Mouse (Mus musculus) intestine, embryonic 15.5 days (tissue): ENCODE results near the gene Ptbp2. TPM values are rescaled to one million over a fixed set of nuclear protein-coding genes. Genes with fewer than 3 reads are reported as not detected.
A peak's percentile ranks its signal among the peaks of the same experiment; 100 is the strongest.

ENCODE experiments used
- ATAC-seq: fragments of 200-750 bp; cut with Nextera tagmentation; 2 replicates; pipeline ENCODE4 v1.8.0; 2017; ENCODE audit warnings: moderate TSS enrichment, moderate library complexity
- H3K27ac ChIP-seq: fragments of 300-500 bp; sonication (generic); 2 replicates; pipeline ENCODE4 v1.5.1; 2015; ENCODE audit warnings: mild to moderate bottlenecking, inconsistent platforms
- H3K27me3 ChIP-seq: fragments of 300-500 bp; sonication (generic); replicated peaks from 2 replicates; pipeline ENCODE4 v1.6.1; 2015; ENCODE audit warnings: inconsistent platforms
- H3K36me3 ChIP-seq: fragments of 300-500 bp; sonication (generic); 2 replicates; pipeline ENCODE4 v1.6.1; 2015; ENCODE audit warnings: inconsistent platforms
- H3K4me1 ChIP-seq: fragments of 300-500 bp; sonication (generic); replicated peaks from 2 replicates; pipeline ENCODE4 v1.6.1; 2015; ENCODE audit warnings: inconsistent platforms
- H3K4me2 ChIP-seq: fragments of 300-500 bp; sonication (generic); replicated peaks from 2 replicates; pipeline ENCODE4 v1.6.1; 2015; ENCODE audit warnings: mild to moderate bottlenecking, inconsistent platforms
- H3K4me3 ChIP-seq: fragments of 300-500 bp; sonication (generic); replicated peaks from 2 replicates; pipeline ENCODE4 v1.5.1; 2015; ENCODE audit warnings: inconsistent platforms
- H3K9ac ChIP-seq: fragments of 300-500 bp; sonication (generic); 2 replicates; pipeline ENCODE4 v1.6.1; 2015; ENCODE audit warnings: inconsistent platforms
- H3K9me3 ChIP-seq: fragments of 300-500 bp; sonication (generic); 2 replicates; pipeline ENCODE4 v1.6.1; 2016; ENCODE audit warnings: inconsistent platforms
- WGBS: fragments of 180-500 bp; shearing (Covaris S2); methylation state at CpG from one replicate; pipeline ENCODE4 v1.1.7; 2015; 5-methylcytosine and 5-hydroxymethylcytosine counted together
- polyA plus RNA-seq: library from polyadenylated mRNA; unstranded; fragments of >200 nt; fragmentation: Nextera tagmentation; extraction: Ambion mirVana; gene quantifications from 2 replicates; pipeline ENCODE4 v1.2.1, GENCODE M21; 2015

Gene Ptbp2
- polyA plus RNA-seq = 40.3 and 49.5 TPM in 2 replicates

GRCm38 (mm10) chr3:119784366-119784765 is at the start of gene Ptbp2:
Gene Ptbp2 (minus strand): TSS chr3:119784466.
- ATAC-seq = no peak
- H3K36me3 ChIP-seq = no peaks in the 10 kb centered on the region
- WGBS = 93% methylated on average over 4 of the region's 4 CpGs
- H3K4me2 ChIP-seq = peak within 1 kb of the TSS; percentile 66
- H3K9me3 ChIP-seq = no peaks in the 10 kb centered on the region
- H3K4me1 ChIP-seq = 0 out of 2 replicates have a peak, but pooled peaks cover 3% of the 10 kb centered on the region
- no peaks in the 10 kb centered on the region for H3K27me3 ChIP-seq
- H3K27ac ChIP-seq = peak within 1 kb of the TSS; percentile 96
- peak within 1 kb of the TSS; percentile 85 for H3K4me3 ChIP-seq
- peak within 1 kb of the TSS; percentile 93 for H3K9ac ChIP-seq

GRCm38 (mm10) chr3:119814678-119815077 is 30.4 kb upstream of the Ptbp2 start:
- ATAC-seq = no peak
- Histone ChIP-seq H3K36me3 (no peaks in the 10 kb centered on the region), H3K4me3 (no peak overlapping the region), H3K9me3 (no peaks in the 10 kb centered on the region), H3K27ac (no peak overlapping the region), H3K9ac (no peak overlapping the region), H3K4me2 (no peak overlapping the region), H3K4me1 (no peaks in the 10 kb centered on the region), H3K27me3 (no peaks in the 10 kb centered on the region)
- WGBS = 80% methylated on average over 1 of the region's 1 CpGs

- Histone ChIP-seq H3K27me3 (no peaks in the 10 kb centered on the region), H3K4me3 (no peak overlapping the region), H3K4me1 (no peaks in the 10 kb centered on the region), H3K4me2 (no peak overlapping the region), H3K9ac (no peak overlapping the region), H3K27ac (no peak overlapping the region), H3K36me3 (no peaks in the 10 kb centered on the region), H3K9me3 (no peaks in the 10 kb centered on the region)
- ATAC-seq = no peak
- WGBS = 75% methylated on average over 7 of the region's 7 CpGs
These were observed 21.9 kb upstream of the Ptbp2 start for GRCm38 (mm10) chr3:119806123-119806522.

GRCm38 (mm10) chr3:119794677-119795365 is 10.6 kb upstream of the Ptbp2 start:
- WGBS = 71% methylated on average over 9 of the region's 9 CpGs
- Histone ChIP-seq H3K27ac (no peak overlapping the region), H3K4me1 (no peaks in the 10 kb centered on the region), H3K36me3 (no peaks in the 10 kb centered on the region), H3K9ac (no peak overlapping the region), H3K9me3 (no peaks in the 10 kb centered on the region), H3K4me2 (no peak overlapping the region), H3K4me3 (no peak overlapping the region), H3K27me3 (no peaks in the 10 kb centered on the region)
- no peak for ATAC-seq

DNA sequence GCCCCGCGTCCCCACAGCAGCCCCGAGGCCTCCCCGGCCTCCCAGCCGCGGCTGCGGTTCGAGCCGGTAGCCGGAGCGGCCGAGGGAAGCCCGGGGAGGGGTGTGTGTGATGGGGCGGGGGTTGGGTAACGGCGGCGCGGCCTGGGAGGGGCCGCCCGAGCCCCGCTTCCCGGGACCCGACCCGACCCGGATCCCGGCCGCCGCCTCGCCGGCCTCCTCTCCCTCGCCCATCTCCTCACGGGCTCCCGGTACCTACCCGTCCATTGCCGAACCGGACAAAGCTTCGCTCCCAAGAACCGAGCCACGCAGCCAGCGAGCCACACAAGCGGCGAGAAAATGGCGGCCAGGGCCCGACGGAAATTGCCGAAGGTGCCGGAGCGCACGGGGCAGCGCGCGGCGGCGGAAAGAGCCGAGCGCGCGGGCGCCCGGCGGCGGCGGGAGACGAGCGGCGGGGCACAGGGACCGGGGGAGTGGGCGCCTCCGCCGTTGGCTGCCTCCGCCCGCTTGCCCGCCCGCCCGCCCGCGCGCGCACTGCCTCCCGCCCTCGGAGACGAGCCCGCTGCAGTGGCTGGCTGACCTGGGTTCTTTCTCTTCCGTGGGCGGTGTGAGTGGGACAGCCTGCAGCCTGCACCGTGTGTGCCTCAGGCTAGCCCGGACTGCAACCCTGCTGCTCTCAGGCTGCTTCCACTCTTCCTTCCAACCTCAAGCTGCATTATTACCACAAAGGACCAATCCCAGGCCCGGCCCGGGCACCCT is 1.1 kb downstream of the Ptbp2 start:
- H3K4me2 ChIP-seq = peak overlapping the region; percentile 66
- 0 out of 2 replicates have a peak, but pooled peaks cover 3% of the 10 kb centered on the region for H3K4me1 ChIP-seq
- no peaks in the 10 kb centered on the region for H3K27me3 ChIP-seq
- no peaks in the 10 kb centered on the region for H3K36me3 ChIP-seq
- peak; percentile 95 for ATAC-seq
- under 1% methylated on average over 75 of the region's 89 CpGs for WGBS
- peak overlapping the region; percentile 96 for H3K27ac ChIP-seq
- peak overlapping the region; percentile 93 for H3K9ac ChIP-seq
- peak overlapping the region; percentile 85 for H3K4me3 ChIP-seq
- no peaks in the 10 kb centered on the region for H3K9me3 ChIP-seq

DNA sequence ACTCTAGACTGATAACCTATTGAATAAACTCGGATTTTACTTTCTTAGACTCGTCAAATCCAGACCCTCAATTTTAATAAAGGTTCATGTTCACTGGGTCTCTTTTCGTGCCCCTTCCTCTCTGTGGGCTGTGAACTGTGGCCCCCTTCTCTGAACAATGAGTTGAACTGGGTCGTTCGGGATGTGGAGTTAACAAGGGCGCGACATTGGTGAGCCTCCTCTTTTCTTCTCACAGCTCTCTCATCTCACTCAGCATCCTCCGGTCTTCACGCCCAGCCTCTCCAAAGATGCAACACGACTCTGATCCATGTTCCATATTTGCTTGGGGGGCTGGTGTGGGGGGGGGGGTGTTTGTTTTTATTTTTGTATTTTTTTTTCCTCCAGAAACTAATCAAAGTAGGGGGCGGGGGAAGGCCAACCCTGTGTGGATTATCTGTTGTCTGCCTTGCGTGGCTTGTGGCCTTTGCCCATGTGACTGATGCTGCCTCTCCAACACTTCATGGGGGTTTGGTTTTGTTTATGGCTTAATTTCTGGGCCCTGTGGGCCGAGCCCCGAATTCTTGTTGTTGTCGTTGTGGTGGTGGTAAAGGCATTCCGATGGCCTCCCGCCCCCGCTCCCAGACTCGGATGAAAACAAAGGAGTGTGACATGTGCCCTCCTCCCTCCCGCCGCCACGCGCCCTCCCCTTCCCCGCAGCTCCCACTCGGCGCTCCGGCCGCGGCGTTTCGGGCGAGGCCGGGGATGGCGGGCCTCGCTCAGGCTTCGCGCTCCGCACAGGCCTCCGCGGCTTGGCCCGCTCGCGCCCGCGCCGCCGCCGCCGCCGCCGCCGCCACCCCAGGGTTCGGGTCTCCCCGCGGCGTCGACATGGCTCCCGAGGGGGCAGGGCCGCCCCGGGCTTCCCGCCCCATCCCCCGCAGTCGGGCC is 2.0 kb downstream of the Ptbp2 start:
- Histone ChIP-seq H3K9me3 (no peaks in the 10 kb centered on the region), H3K27me3 (no peaks in the 10 kb centered on the region), H3K4me2 (peak overlapping the region; percentile 66), H3K36me3 (no peaks in the 10 kb centered on the region), H3K4me3 (peak overlapping the region; percentile 85), H3K4me1 (0 out of 2 replicates have a peak, but pooled peaks cover 3% of the 10 kb centered on the region), H3K9ac (peak overlapping the region; percentile 93), H3K27ac (peak overlapping the region; percentile 96)
- peak; percentile 36 for ATAC-seq
- WGBS = under 1% methylated on average over 49 of the region's 63 CpGs

GRCm38 (mm10) chr3:119780876-119781275 is 3.4 kb downstream of the Ptbp2 start:
- Histone ChIP-seq H3K4me1 (0 out of 2 replicates have a peak, but pooled peaks cover 3% of the 10 kb centered on the region), H3K27ac (no peak overlapping the region), H3K27me3 (no peaks in the 10 kb centered on the region), H3K36me3 (peaks cover 2% of the 10 kb centered on the region; the same call in 1 of the 2 replicates), H3K9ac (no peak overlapping the region), H3K4me2 (peak overlapping the region; percentile 47), H3K9me3 (no peaks in the 10 kb centered on the region), H3K4me3 (no peak overlapping the region; the same call in 1 of the 2 replicates)
- no peak for ATAC-seq

DNA sequence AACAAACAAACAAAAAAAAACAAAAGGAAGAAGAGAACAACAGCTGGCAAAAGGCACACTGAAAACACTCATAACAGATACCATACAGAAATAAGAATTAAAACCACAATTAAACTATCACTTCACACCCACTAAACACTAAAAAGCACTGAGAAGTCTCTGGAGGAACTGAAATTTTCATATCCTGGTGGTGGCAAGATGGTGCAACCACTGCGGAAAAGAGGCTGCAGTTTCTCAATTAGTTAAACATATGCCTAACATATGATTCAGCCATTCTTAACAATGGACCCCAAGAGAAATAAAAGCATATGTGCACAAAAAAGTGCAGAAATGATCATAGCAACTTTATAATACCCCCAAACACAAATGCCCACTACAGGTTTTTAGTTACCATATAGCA is 5.0 kb downstream of the Ptbp2 start:
- Histone ChIP-seq H3K9ac (no peak overlapping the region), H3K36me3 (peaks cover 4% of the 10 kb centered on the region; the same call in 1 of the 2 replicates), H3K4me1 (0 out of 2 replicates have a peak, but pooled peaks cover 3% of the 10 kb centered on the region), H3K27ac (no peak overlapping the region), H3K4me3 (no peak overlapping the region), H3K9me3 (no peaks in the 10 kb centered on the region), H3K27me3 (no peaks in the 10 kb centered on the region), H3K4me2 (no peak overlapping the region)
- no peak for ATAC-seq
- WGBS = 87% methylated on average over 1 of the region's 1 CpGs

GRCm38 (mm10) chr3:119778431-119778830 is 5.8 kb downstream of the Ptbp2 start:
- Histone ChIP-seq H3K27ac (no peak overlapping the region), H3K4me3 (no peak overlapping the region), H3K27me3 (no peaks in the 10 kb centered on the region), H3K9ac (no peak overlapping the region), H3K9me3 (no peaks in the 10 kb centered on the region), H3K36me3 (peaks cover 4% of the 10 kb centered on the region; the same call in 1 of the 2 replicates), H3K4me1 (0 out of 2 replicates have a peak, but pooled peaks cover under 1% of the 10 kb centered on the region), H3K4me2 (no peak overlapping the region)
- WGBS = 79% methylated on average over 2 of the region's 2 CpGs
- ATAC-seq = no peak

GRCm38 (mm10) chr3:119776129-119776528 is 8.1 kb downstream of the Ptbp2 start:
- ATAC-seq = peak; percentile 61; the same call in 1 of the 2 replicates
- 92% methylated on average over 5 of the region's 5 CpGs for WGBS
- no peaks in the 10 kb centered on the region for H3K9me3 ChIP-seq
- no peak overlapping the region for H3K4me3 ChIP-seq
- no peaks in the 10 kb centered on the region for H3K27me3 ChIP-seq
- H3K9ac ChIP-seq = no peak overlapping the region
- H3K27ac ChIP-seq = no peak overlapping the region
- H3K36me3 ChIP-seq = peaks cover 4% of the 10 kb centered on the region; the same call in 1 of the 2 replicates
- H3K4me2 ChIP-seq = no peak overlapping the region
- no peaks in the 10 kb centered on the region for H3K4me1 ChIP-seq

- Histone ChIP-seq H3K36me3 (peaks cover 4% of the 10 kb centered on the region; the same call in 1 of the 2 replicates), H3K4me3 (no peak overlapping the region), H3K4me1 (no peaks in the 10 kb centered on the region), H3K9me3 (no peaks in the 10 kb centered on the region), H3K27ac (no peak overlapping the region), H3K27me3 (no peaks in the 10 kb centered on the region), H3K9ac (no peak overlapping the region), H3K4me2 (no peak overlapping the region)
- 80% methylated on average over 2 of the region's 2 CpGs for WGBS
- ATAC-seq = no peak
These were observed 11.5 kb downstream of the Ptbp2 start for GRCm38 (mm10) chr3:119772789-119773188.
